Mouse (Mus musculus) megakaryocyte, embryonic 14.5 days (primary cell): ENCODE measurements around the gene Smg6.

Source experiments
- FLI1 ChIP-seq: IDR thresholded peaks from 2 replicates; pipeline ENCODE4 v1.6.1; 2012; ENCODE audit warnings: low read length, inconsistent platforms, mixed read lengths
- GATA1 ChIP-seq: IDR thresholded peaks from 3 replicates; pipeline ENCODE4 v1.6.1; 2012; ENCODE audit warnings: mixed read lengths, low read length, inconsistent platforms, borderline replicate concordance

DNA sequence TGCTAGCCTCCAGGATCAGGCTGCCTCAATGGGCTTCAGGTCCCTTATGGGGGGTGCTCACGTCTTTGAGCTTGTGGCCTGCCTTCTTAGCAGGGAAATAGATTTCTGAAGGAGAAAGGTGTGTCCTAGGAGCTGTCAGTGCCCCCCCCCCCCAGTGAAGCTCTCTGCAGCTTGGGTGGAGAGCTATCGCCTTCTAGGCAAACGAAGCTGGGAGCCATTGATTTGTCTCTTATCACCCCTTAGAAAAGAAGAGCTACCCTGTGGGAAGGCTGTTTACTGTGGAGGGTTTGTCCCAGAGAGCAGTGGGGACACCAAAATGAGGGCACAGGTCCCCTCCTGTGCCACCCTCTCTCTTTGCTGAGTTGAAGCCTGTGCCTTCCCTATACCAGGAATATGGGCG is 284.5 kb downstream of the Smg6 start:
- TF ChIP-seq GATA1 (no peak), FLI1 (no peak)
